Mouse (Mus musculus) forebrain, embryonic 15.5 days (tissue): ENCODE data around the gene Stxbp6. TPM values are rescaled to one million over a fixed set of nuclear protein-coding genes. Genes with fewer than 3 reads are reported as not detected.

Source experiments
- ATAC-seq: fragments of 200-750 bp; cut with Nextera tagmentation; replicated peaks from 2 replicates; pipeline ENCODE4 v1.8.0; 2017; ENCODE audit warnings: mild to moderate bottlenecking, moderate TSS enrichment, moderate library complexity
- H3K27ac ChIP-seq: fragments of 300-500 bp; sonication (generic); replicated peaks from 2 replicates; pipeline ENCODE4 v1.5.1; 2015; ENCODE audit warnings: mild to moderate bottlenecking, inconsistent platforms
- H3K27me3 ChIP-seq: fragments of 300-500 bp; sonication (generic); 2 replicates; pipeline ENCODE4 v1.6.1; 2015; ENCODE audit warnings: inconsistent platforms
- H3K36me3 ChIP-seq: fragments of 300-500 bp; sonication (generic); 2 replicates; pipeline ENCODE4 v1.6.1; 2015; ENCODE audit warnings: mild to moderate bottlenecking, inconsistent platforms
- H3K4me1 ChIP-seq: fragments of 300-500 bp; sonication (generic); 2 replicates; pipeline ENCODE4 v1.6.1; 2015; ENCODE audit warnings: inconsistent platforms
- H3K4me2 ChIP-seq: fragments of 300-500 bp; sonication (generic); replicated peaks from 2 replicates; pipeline ENCODE4 v1.6.1; 2015; ENCODE audit warnings: mild to moderate bottlenecking, inconsistent platforms
- H3K4me3 ChIP-seq: fragments of 300-500 bp; sonication (generic); 2 replicates; pipeline ENCODE4 v1.5.1; 2015; ENCODE audit warnings: mild to moderate bottlenecking, inconsistent platforms
- H3K9ac ChIP-seq: fragments of 300-500 bp; sonication (generic); replicated peaks from 2 replicates; pipeline ENCODE4 v1.6.1; 2015; ENCODE audit warnings: mild to moderate bottlenecking, inconsistent platforms
- H3K9me3 ChIP-seq: fragments of 300-500 bp; sonication (generic); 2 replicates; pipeline ENCODE4 v1.6.1; 2016; ENCODE audit warnings: inconsistent platforms
- WGBS: fragments of 180-500 bp; shearing (Covaris S2); methylation state at CpG from one replicate; pipeline ENCODE4 v1.1.7; 2015; ENCODE audit warnings: mixed read lengths; 5-methylcytosine and 5-hydroxymethylcytosine counted together
- polyA plus RNA-seq: library from polyadenylated mRNA; unstranded; fragments of >200 nt; fragmentation: Nextera tagmentation; extraction: Ambion mirVana; gene quantifications from 2 replicates; pipeline ENCODE4 v1.2.1, GENCODE M21; 2015

Stxbp6 gene
- polyA plus RNA-seq, 1 experiment from 2014 or later: 11.8 TPM

GRCm38 (mm10) chr12:44889677-44890393 is 184.7 kb downstream of the Stxbp6 start:
- Histone ChIP-seq H3K9ac (no peak overlapping the region), H3K4me3 (no peak overlapping the region), H3K4me1 (no peaks in the 10 kb centered on the region), H3K36me3 (no peaks in the 10 kb centered on the region), H3K4me2 (no peak overlapping the region), H3K27me3 (no peaks in the 10 kb centered on the region), H3K9me3 (no peaks in the 10 kb centered on the region), H3K27ac (no peak overlapping the region)
- ATAC-seq: no peak
- WGBS: 88% methylated on average over 6 of the region's 6 CpGs

GRCm38 (mm10) chr12:44886826-44887225 is 187.7 kb downstream of the Stxbp6 start:
- no peak overlapping the region for H3K9ac ChIP-seq
- H3K4me1 ChIP-seq: no peaks in the 10 kb centered on the region
- 25% methylated on average over 3 of the region's 3 CpGs for WGBS
- no peak overlapping the region for H3K4me2 ChIP-seq
- H3K27ac ChIP-seq: no peak overlapping the region
- no peak for ATAC-seq
- no peak overlapping the region for H3K4me3 ChIP-seq
- H3K36me3 ChIP-seq: no peaks in the 10 kb centered on the region
- no peaks in the 10 kb centered on the region for H3K9me3 ChIP-seq
- no peaks in the 10 kb centered on the region for H3K27me3 ChIP-seq

GRCm38 (mm10) chr12:44872697-44873096 is 201.8 kb downstream of the Stxbp6 start:
- no peak overlapping the region for H3K4me3 ChIP-seq
- WGBS: 81% methylated on average over 2 of the region's 2 CpGs
- H3K4me1 ChIP-seq: no peaks in the 10 kb centered on the region
- H3K9me3 ChIP-seq: no peaks in the 10 kb centered on the region
- H3K4me2 ChIP-seq: no peak overlapping the region
- no peaks in the 10 kb centered on the region for H3K36me3 ChIP-seq
- no peaks in the 10 kb centered on the region for H3K27me3 ChIP-seq
- no peak overlapping the region for H3K27ac ChIP-seq
- no peak for ATAC-seq
- no peak overlapping the region for H3K9ac ChIP-seq

- Histone ChIP-seq H3K4me1 (no peaks in the 10 kb centered on the region), H3K27ac (no peak overlapping the region), H3K27me3 (no peaks in the 10 kb centered on the region), H3K4me2 (no peak overlapping the region), H3K9me3 (no peaks in the 10 kb centered on the region), H3K36me3 (no peaks in the 10 kb centered on the region), H3K9ac (no peak overlapping the region), H3K4me3 (no peak overlapping the region)
- WGBS: 85% methylated on average over 3 of the region's 3 CpGs
- no peak for ATAC-seq
These were observed 209.1 kb downstream of the Stxbp6 start for GRCm38 (mm10) chr12:44865442-44865841.

GRCm38 (mm10) chr12:44859454-44859853 is 215.1 kb downstream of the Stxbp6 start:
- WGBS: 60% methylated on average over 5 of the region's 5 CpGs
- H3K27ac ChIP-seq: no peak overlapping the region
- no peak overlapping the region for H3K4me3 ChIP-seq
- no peak overlapping the region for H3K9ac ChIP-seq
- no peaks in the 10 kb centered on the region for H3K4me1 ChIP-seq
- no peak overlapping the region for H3K4me2 ChIP-seq
- H3K9me3 ChIP-seq: no peaks in the 10 kb centered on the region
- no peaks in the 10 kb centered on the region for H3K27me3 ChIP-seq
- H3K36me3 ChIP-seq: no peaks in the 10 kb centered on the region
- no peak for ATAC-seq

- Histone ChIP-seq H3K4me2 (no peak overlapping the region), H3K27me3 (no peaks in the 10 kb centered on the region), H3K4me1 (no peaks in the 10 kb centered on the region), H3K27ac (no peak overlapping the region), H3K9me3 (no peaks in the 10 kb centered on the region), H3K9ac (no peak overlapping the region), H3K4me3 (no peak overlapping the region), H3K36me3 (no peaks in the 10 kb centered on the region)
- ATAC-seq: peak; percentile 80
- 32% methylated on average over 4 of the region's 4 CpGs for WGBS
These were observed 216.2 kb downstream of the Stxbp6 start for GRCm38 (mm10) chr12:44858110-44858885.

- Histone ChIP-seq H3K27ac (no peak overlapping the region), H3K36me3 (no peaks in the 10 kb centered on the region), H3K9ac (no peak overlapping the region), H3K4me3 (no peak overlapping the region), H3K9me3 (no peaks in the 10 kb centered on the region), H3K27me3 (no peaks in the 10 kb centered on the region), H3K4me1 (no peaks in the 10 kb centered on the region), H3K4me2 (no peak overlapping the region)
- WGBS: 86% methylated on average over 1 of the region's 1 CpGs
- no peak for ATAC-seq
These were observed 222.5 kb downstream of the Stxbp6 start for GRCm38 (mm10) chr12:44852024-44852423.

GRCm38 (mm10) chr12:44850516-44850915 is 224.0 kb downstream of the Stxbp6 start:
- Histone ChIP-seq H3K27me3 (no peaks in the 10 kb centered on the region), H3K9me3 (no peaks in the 10 kb centered on the region), H3K4me2 (no peak overlapping the region), H3K9ac (no peak overlapping the region), H3K27ac (0 out of 2 replicates have a peak overlapping the region, but pooled peaks have one; percentile 16), H3K36me3 (no peaks in the 10 kb centered on the region), H3K4me1 (no peaks in the 10 kb centered on the region), H3K4me3 (no peak overlapping the region)
- peak; percentile 44; the same call in 1 of the 2 replicates for ATAC-seq
- WGBS: 35% methylated on average over 1 of the region's 1 CpGs

GRCm38 (mm10) chr12:44848483-44849221 is 225.9 kb downstream of the Stxbp6 start:
- ATAC-seq: peak; percentile 78
- WGBS: 56% methylated on average over 3 of the region's 3 CpGs
- H3K9me3 ChIP-seq: no peaks in the 10 kb centered on the region
- no peak overlapping the region for H3K9ac ChIP-seq
- no peaks in the 10 kb centered on the region for H3K36me3 ChIP-seq
- no peaks in the 10 kb centered on the region for H3K27me3 ChIP-seq
- no peak overlapping the region for H3K4me3 ChIP-seq
- H3K4me2 ChIP-seq: no peak overlapping the region
- no peaks in the 10 kb centered on the region for H3K4me1 ChIP-seq
- H3K27ac ChIP-seq: no peak overlapping the region

- no peaks in the 10 kb centered on the region for H3K9me3 ChIP-seq
- no peak for ATAC-seq
- H3K27ac ChIP-seq: no peak overlapping the region
- H3K4me3 ChIP-seq: no peak overlapping the region
- H3K4me1 ChIP-seq: peaks cover 16% of the 10 kb centered on the region
- whole genome bisulfite sequencing: 52% methylated on average over 2 of the region's 2 CpGs
- H3K9ac ChIP-seq: no peak overlapping the region
- no peak overlapping the region for H3K4me2 ChIP-seq
- H3K27me3 ChIP-seq: no peaks in the 10 kb centered on the region
- no peaks in the 10 kb centered on the region for H3K36me3 ChIP-seq
These were observed 233.9 kb downstream of the Stxbp6 start for GRCm38 (mm10) chr12:44840585-44840984.

GRCm38 (mm10) chr12:44839594-44840373 is 234.7 kb downstream of the Stxbp6 start:
- peak; percentile 90 for ATAC-seq
- WGBS: 8% methylated on average over 7 of the region's 7 CpGs
- H3K4me3 ChIP-seq: no peak overlapping the region
- 0 out of 2 replicates have a peak overlapping the region, but pooled peaks have one; percentile 2 for H3K9ac ChIP-seq
- peaks cover 16% of the 10 kb centered on the region for H3K4me1 ChIP-seq
- no peaks in the 10 kb centered on the region for H3K36me3 ChIP-seq
- H3K27ac ChIP-seq: peak overlapping the region; percentile 56
- H3K9me3 ChIP-seq: no peaks in the 10 kb centered on the region
- H3K27me3 ChIP-seq: no peaks in the 10 kb centered on the region
- peak overlapping the region; percentile 10; the same call in 1 of the 2 replicates for H3K4me2 ChIP-seq
